Mouse (Mus musculus) ZHBTc4 (cell line): ENCODE measurements around the gene Crim1.
"Not testable (repeated sequence)": the region's sequence is repeated elsewhere in the genome, so short reads cannot be mapped to it uniquely, and the experiment has no call there.

Source experiments
- DNase-seq: peaks from one replicate; pipeline ENCODE4 v3.0.0-alpha.2; 2011; ENCODE audit warnings: low read depth, low spot score

Gene Crim1

GRCm38 (mm10) chr17:78250149-78250938 lies 50.3 kb downstream of the Crim1 start:
- no peak for DNase-seq

GRCm38 (mm10) chr17:78253587-78253986 lies 53.5 kb downstream of the Crim1 start:
- not testable (repeated sequence) for DNase-seq

DNA sequence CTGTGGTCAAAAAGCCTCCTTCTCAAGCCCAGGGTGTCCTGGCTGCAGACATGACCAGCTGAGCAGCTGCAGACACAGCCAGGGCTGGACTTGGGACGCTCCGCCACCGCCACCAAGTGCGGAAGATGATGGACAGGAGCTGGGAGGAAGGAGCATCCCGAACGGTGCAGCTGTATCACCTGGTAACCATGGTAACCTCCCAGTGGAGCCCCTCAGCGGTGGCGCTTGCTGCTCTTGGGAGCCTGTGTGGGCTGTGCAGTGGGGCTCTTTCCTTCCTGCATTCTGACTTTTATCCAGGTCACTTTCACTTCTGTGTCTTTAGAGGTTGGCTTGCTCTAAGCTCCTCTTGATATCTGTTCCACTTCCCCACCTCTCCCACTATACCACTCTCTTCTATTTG lies 54.2 kb downstream of the Crim1 start:
- DNase-seq: no peak

GRCm38 (mm10) chr17:78255711-78256110 lies 55.7 kb downstream of the Crim1 start:
- no peak for DNase-seq

- no peak for DNase-seq
These were observed 56.5 kb downstream of the Crim1 start for GRCm38 (mm10) chr17:78256534-78256933.

GRCm38 (mm10) chr17:78261684-78262083 lies 61.6 kb downstream of the Crim1 start:
- no peak for DNase-seq

GRCm38 (mm10) chr17:78264116-78264515 lies 64.1 kb downstream of the Crim1 start:
- DNase-seq: no peak

DNA sequence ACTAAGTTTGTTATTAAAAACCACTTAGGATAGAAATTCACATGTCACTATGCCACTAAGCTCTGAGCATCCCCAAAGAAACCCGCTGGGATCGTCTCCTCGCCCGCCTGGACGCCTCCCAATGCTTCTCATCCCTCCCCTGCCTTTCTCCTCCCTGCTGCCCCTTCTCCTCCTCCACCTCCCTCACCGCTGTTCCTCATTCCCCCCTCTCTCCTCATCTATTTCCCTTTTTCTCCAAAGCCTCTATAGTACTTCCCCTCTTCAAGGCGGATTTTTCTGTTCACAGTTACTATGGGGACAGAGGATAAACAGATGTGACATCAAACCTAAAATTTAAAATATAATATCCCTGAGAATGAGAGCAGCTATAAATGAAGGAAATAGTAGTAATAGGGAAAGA lies 65.1 kb downstream of the Crim1 start:
- no peak for DNase-seq

GRCm38 (mm10) chr17:78266271-78266670 lies 66.2 kb downstream of the Crim1 start:
- no peak for DNase-seq

- DNase-seq: no peak
These were observed 68.5 kb downstream of the Crim1 start for GRCm38 (mm10) chr17:78268591-78268990.

GRCm38 (mm10) chr17:78269311-78269710 lies 69.3 kb downstream of the Crim1 start:
- no peak for DNase-seq

- no peak for DNase-seq
These were observed 70.0 kb downstream of the Crim1 start for GRCm38 (mm10) chr17:78270019-78270418.

DNA sequence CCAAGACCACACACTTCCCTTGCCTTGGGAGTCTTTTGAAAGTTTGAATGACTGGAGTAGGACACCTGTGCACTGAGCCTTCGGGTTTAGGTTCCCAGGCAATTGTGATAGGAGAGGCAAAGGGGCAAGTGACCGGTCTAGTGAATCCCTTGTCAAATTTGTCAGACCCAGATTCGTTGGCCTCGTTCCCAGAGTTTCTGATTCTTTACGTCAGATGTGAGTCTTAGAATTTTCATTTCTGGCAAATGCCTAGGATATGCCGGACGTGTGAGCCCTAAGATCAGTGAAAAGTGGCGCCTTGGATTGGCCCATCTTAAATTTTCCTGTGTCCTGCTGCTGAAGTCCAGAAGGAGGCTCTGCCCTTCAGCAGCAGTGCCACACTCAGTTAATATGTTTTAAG lies 71.7 kb downstream of the Crim1 start:
- no peak for DNase-seq

DNA sequence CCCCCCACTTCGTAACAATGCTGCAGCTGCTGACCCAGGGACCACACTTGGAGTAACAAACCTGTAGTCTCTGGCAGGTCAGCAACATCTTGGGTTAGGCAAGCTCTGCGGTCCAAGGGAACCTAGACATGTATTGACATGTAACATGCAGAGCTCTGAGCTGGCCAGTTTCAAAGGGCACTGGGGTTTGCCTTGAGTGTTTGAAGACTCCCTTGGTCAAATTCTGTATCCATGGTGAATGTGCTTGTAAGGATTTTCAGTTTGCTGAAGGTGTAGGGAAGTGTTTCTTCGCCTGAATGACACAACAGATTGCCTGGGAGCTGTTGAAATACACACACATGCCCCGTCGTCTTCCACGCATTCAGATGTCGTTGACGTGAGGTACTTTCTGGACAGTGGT lies 72.1 kb downstream of the Crim1 start:
- no peak for DNase-seq

DNA sequence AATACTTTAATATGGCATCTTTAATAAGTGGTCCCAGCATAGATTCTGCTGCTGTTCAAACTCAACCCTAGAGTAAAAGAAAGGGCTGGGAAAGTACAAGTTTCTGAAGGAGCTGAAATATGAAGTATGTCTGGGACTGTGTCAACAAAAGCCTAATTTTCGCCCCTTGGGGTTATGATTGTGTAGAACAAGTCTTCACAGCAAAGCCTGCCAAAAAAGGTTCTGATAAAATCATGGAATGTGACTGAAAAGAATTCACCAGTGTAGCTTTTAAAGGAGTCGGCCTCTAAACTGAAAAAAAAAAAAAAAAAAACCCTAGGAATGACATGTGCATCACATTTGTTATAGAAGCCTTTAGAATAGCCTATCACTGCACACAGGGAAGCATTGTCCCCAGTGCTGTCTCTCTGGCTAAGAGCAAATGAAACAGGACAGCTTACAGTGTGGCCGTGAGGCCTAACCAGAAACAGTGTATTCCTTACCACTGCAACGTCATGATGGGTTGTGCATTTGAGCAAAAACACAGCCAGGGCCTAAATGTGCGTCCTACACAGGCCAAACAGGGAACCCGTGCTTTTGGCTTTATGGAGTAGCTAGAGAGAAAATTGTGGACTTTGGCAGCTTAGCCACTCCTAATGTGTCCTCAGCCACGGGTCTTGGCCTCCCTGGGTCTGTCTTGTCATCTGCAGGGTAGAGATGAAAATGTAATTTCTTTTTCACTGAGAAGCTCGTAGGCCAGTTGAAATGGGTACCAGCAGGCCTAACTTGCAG lies 72.8 kb downstream of the Crim1 start:
- no peak for DNase-seq

GRCm38 (mm10) chr17:78273875-78274274 lies 73.8 kb downstream of the Crim1 start:
- DNase-seq: no peak

GRCm38 (mm10) chr17:78274609-78275506 lies 74.8 kb downstream of the Crim1 start:
- DNase-seq: no peak

DNA sequence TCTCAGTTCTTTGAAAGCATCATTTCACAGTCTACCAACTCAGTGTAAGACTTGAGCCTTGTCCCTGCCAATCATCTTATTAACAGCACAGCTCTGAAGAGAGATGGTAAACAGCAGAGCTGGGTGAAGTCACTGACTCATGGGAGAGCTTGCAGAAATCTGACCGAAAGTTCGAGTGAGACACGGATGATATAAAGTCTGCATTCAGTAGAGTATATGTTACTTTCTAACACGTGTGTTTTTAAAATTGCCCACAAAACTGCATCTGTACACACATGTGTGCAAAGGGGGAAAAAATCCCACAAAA lies 75.4 kb downstream of the Crim1 start:
- no peak for DNase-seq

DNA sequence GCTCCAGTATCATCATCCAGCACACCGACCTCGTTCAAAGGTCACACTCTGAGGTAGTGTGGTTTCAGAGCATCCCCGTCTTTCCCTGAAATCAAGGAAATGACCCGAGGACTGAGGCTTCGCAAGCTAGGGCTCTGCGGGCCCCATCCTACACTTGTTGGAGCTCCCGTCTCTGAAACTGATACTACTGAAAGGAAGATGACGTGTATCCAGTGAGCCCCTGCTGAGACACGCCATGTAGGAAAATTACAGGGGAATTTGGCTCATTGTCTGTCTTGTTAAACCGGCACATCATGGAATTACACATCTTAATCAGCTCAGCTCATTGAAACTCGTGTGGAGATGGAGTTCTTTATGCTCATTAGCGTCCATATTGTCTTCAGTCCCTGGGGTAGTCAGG lies 79.1 kb downstream of the Crim1 start:
- DNase-seq: no peak

- DNase-seq: no peak
These were observed 81.1 kb downstream of the Crim1 start for GRCm38 (mm10) chr17:78280991-78281712.

- DNase-seq: no peak
These were observed 83.4 kb downstream of the Crim1 start for GRCm38 (mm10) chr17:78283271-78283992.
